Mouse (Mus musculus) kidney, adult 2 months (tissue): ENCODE data around the gene Foxk2.

Experiments
- CTCF ChIP-seq: fragments of 200-500 bp; conservative IDR thresholded peaks from 2 replicates; pipeline ENCODE4 v1.5.1; 2011; ENCODE audit warnings: low read depth, mild to moderate bottlenecking, control low read depth, low read length, moderate library complexity, mixed read lengths; ENCODE audit not compliant: insufficient read depth, insufficient read length
- POLR2A ChIP-seq: fragments of 200-500 bp; IDR thresholded peaks from one replicate; pipeline ENCODE4 v1.6.1; 2011; ENCODE audit warnings: low read depth, low read length, control low read depth

- TF ChIP-seq CTCF, result no peak
- no peak for TF ChIP-seq POLR2A
These were observed 9.6 kb upstream of the Foxk2 start for GRCm38 (mm10) chr11:121250196-121250595.
